21 mouse cellular contexts compared by ENCODE assay signal in the genomic region with DNA sequence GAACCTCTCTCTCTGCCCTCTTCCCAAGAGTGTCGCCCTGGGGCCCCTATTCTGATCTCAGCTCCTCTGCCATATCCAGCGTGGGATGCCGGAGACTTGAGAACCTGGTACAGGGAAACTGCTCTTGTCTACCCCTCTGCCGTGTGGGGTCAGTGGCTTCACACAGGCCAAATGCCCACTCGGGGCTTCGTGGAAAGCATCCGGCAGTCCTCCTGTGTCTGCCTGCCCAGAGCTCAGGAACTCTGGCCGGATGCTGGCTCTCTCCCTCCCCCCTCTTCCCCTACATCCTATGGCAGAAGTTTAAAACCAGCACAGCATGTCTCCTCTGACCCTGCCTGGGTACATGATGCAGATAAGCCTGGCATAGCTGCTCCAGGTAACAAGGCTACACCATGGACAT.
DNase-seq lines count a peak whose midpoint lies in the region; TF ChIP-seq lines count a peak whose summit lies in the region.
"Had no signal": no experiment of that assay in that cellular context is flagged by ENCODE, and none has a peak within 500 bp of the region (broad histone marks: within the 10 kb centered on the region; RNA-seq: fewer than 3 reads in every experiment).

No protein-coding gene starts in this region.

- peak; percentile 29 for DNase-seq in kidney, postnatal 10 days
- no peak for DNase-seq in kidney, adult 11 months
- peak; percentile 17 to 29 for DNase-seq in kidney, postnatal 4 days
- DNase-seq in kidney, adult 18-20 months, result no peak
- no peak for DNase-seq in testis, postnatal 14 days (ENCODE audit: low spot score)
- DNase-seq: adrenal gland, adult 2 months; adrenal gland, postnatal 10 days; adrenal gland, postnatal 25 days; cerebellum, adult 11 months; cerebellum, adult 18-20 months; cerebellum, adult 8-10 months; cerebellum, adult 9-11 months; cerebellum, postnatal 14 days; cerebellum, postnatal 36 days; embryo, embryonic 11 days had no signal

- TF ChIP-seq CTCF in testis, adult 2 months (IDR thresholded peaks at IDR 0.05; ENCODE audit: control insufficient read depth, insufficient read depth, insufficient replicate concordance, low read depth, low read length), result no peak

- H3K27me3 ChIP-seq in testis, adult 2 months (ENCODE audit: control insufficient read depth, insufficient read depth, low read length), result no peaks in the 10 kb centered on the region
- H3K27me3 ChIP-seq: embryonic facial prominence, embryonic 15.5 days had no signal

- peak overlapping the region; percentile 63 for H3K4me3 ChIP-seq in testis, adult 2 months (ENCODE audit: control insufficient read depth, low read depth, low read length)
- H3K4me3 ChIP-seq: embryonic facial prominence, embryonic 13.5 days; embryonic facial prominence, embryonic 15.5 days; erythroblast, embryonic 14.5 days; forebrain, embryonic 10.5 days; forebrain, embryonic 12.5 days had no signal

- no peaks in the 10 kb centered on the region for H3K36me3 ChIP-seq in testis, adult 2 months (ENCODE audit: control insufficient read depth, insufficient read depth, low read length)
- H3K36me3 ChIP-seq: embryonic facial prominence, embryonic 13.5 days; embryonic facial prominence, embryonic 15.5 days; forebrain, embryonic 10.5 days; forebrain, embryonic 12.5 days had no signal

- H3K4me1 ChIP-seq in testis, adult 2 months (ENCODE audit: control insufficient read depth, insufficient read depth, low read length), result peaks cover 5% of the 10 kb centered on the region; the same call in 1 of the 2 replicates
- H3K4me1 ChIP-seq: embryonic facial prominence, embryonic 13.5 days; embryonic facial prominence, embryonic 15.5 days had no signal

- H3K27ac ChIP-seq in testis, adult 2 months (ENCODE audit: control insufficient read depth, insufficient read depth, low read depth, low read length), result no peak overlapping the region
- H3K27ac ChIP-seq: embryonic facial prominence, embryonic 13.5 days; embryonic facial prominence, embryonic 15.5 days; forebrain, embryonic 10.5 days; forebrain, embryonic 12.5 days had no signal

- TF ChIP-seq POLR2A in testis, adult 2 months (IDR thresholded peaks at IDR 0.05; ENCODE audit: control insufficient read depth, low read depth, low read length), result no peak

Comparison
In these comparisons a context has a peak if more than half of its experiments do, and no peak if none do; other contexts are left out.
1. DNase-seq: peak in kidney, postnatal 10 days (single experiment) and kidney, postnatal 4 days (2 of 2); none in kidney, adult 11 months (single experiment), kidney, adult 18-20 months (single experiment) and testis, postnatal 14 days (single experiment).